Mouse (Mus musculus) heart, embryonic 12.5 days (tissue): ENCODE results near the gene Pacs2. TPM values are rescaled to one million over a fixed set of nuclear protein-coding genes. Genes with fewer than 3 reads are reported as not detected.
A peak's percentile ranks its signal among the peaks of the same experiment; 100 is the strongest.

ENCODE experiments used
- ATAC-seq: fragments of 200-750 bp; cut with Nextera tagmentation; 2 replicates; pipeline ENCODE4 v1.8.0; 2017; ENCODE audit warnings: moderate TSS enrichment, moderate library complexity; ENCODE audit not compliant: insufficient number of reproducible peaks, low FRiP score
- H3K27ac ChIP-seq: fragments of 300-500 bp; sonication (generic); 2 replicates; pipeline ENCODE4 v1.5.1; 2016; ENCODE audit warnings: mild to moderate bottlenecking, moderate library complexity; ENCODE audit not compliant: poor library complexity, severe bottlenecking
- H3K27me3 ChIP-seq: fragments of 300-500 bp; sonication (generic); replicated peaks from 2 replicates; pipeline ENCODE4 v1.6.1; 2016; ENCODE audit warnings: mild to moderate bottlenecking, moderate library complexity
- H3K36me3 ChIP-seq: fragments of 300-500 bp; sonication (generic); 2 replicates; pipeline ENCODE4 v1.6.1; 2016; ENCODE audit warnings: mild to moderate bottlenecking, moderate library complexity
- H3K4me1 ChIP-seq: fragments of 300-500 bp; sonication (generic); replicated peaks from 2 replicates; pipeline ENCODE4 v1.6.1; 2016; ENCODE audit warnings: mild to moderate bottlenecking
- H3K4me2 ChIP-seq: fragments of 300-500 bp; sonication (generic); 2 replicates; pipeline ENCODE4 v1.6.1; 2016; ENCODE audit warnings: mild to moderate bottlenecking, moderate library complexity
- H3K4me3 ChIP-seq: fragments of 300-500 bp; sonication (generic); 2 replicates; pipeline ENCODE4 v1.5.1; 2016; ENCODE audit warnings: mild to moderate bottlenecking
- H3K9ac ChIP-seq: fragments of 300-500 bp; sonication (generic); 2 replicates; pipeline ENCODE4 v1.6.1; 2016; ENCODE audit warnings: mild to moderate bottlenecking, moderate library complexity
- H3K9me3 ChIP-seq: fragments of 300-500 bp; sonication (generic); replicated peaks from 2 replicates; pipeline ENCODE4 v1.6.1; 2016; ENCODE audit warnings: mild to moderate bottlenecking, moderate library complexity
- WGBS: fragments of 180-500 bp; shearing (Covaris S2); methylation state at CpG from one replicate; pipeline ENCODE4 v1.1.7; 2016; 5-methylcytosine and 5-hydroxymethylcytosine counted together
- polyA plus RNA-seq: library from polyadenylated mRNA; unstranded; fragments of >200 nt; fragmentation: Nextera tagmentation; extraction: Ambion mirVana; gene quantifications from 2 replicates; pipeline ENCODE4 v1.2.1, GENCODE M21; 2016

Gene Pacs2
- polyA plus RNA-seq, 1 experiment from 2014 or later, result 10.5 TPM

GRCm38 (mm10) chr12:113046861-113047260 lies 32.6 kb downstream of the Pacs2 start:
- peaks cover 22% of the 10 kb centered on the region for H3K4me1 ChIP-seq
- H3K27ac ChIP-seq, result no peak overlapping the region
- H3K36me3 ChIP-seq, result peaks cover 48% of the 10 kb centered on the region
- H3K27me3 ChIP-seq, result no peaks in the 10 kb centered on the region
- H3K9ac ChIP-seq, result no peak overlapping the region
- no peak for ATAC-seq
- no peak overlapping the region for H3K4me3 ChIP-seq
- H3K4me2 ChIP-seq, result no peak overlapping the region
- WGBS, result 84% methylated on average over 15 of the region's 15 CpGs
- H3K9me3 ChIP-seq, result no peaks in the 10 kb centered on the region

GRCm38 (mm10) chr12:113048103-113048502 lies 33.8 kb downstream of the Pacs2 start:
- no peak for ATAC-seq
- Histone ChIP-seq H3K27me3 (no peaks in the 10 kb centered on the region), H3K9me3 (no peaks in the 10 kb centered on the region), H3K4me2 (no peak overlapping the region), H3K4me3 (no peak overlapping the region), H3K27ac (no peak overlapping the region), H3K9ac (no peak overlapping the region), H3K36me3 (peaks cover 55% of the 10 kb centered on the region), H3K4me1 (peaks cover 27% of the 10 kb centered on the region)
- 90% methylated on average over 5 of the region's 5 CpGs for WGBS

GRCm38 (mm10) chr12:113049836-113050235 lies 35.5 kb downstream of the Pacs2 start:
- ATAC-seq, result no peak
- Histone ChIP-seq H3K9me3 (no peaks in the 10 kb centered on the region), H3K27me3 (no peaks in the 10 kb centered on the region), H3K4me1 (peaks cover 27% of the 10 kb centered on the region), H3K9ac (no peak overlapping the region), H3K4me3 (no peak overlapping the region), H3K4me2 (no peak overlapping the region), H3K36me3 (peaks cover 60% of the 10 kb centered on the region), H3K27ac (no peak overlapping the region)
- WGBS, result 86% methylated on average over 9 of the region's 9 CpGs

GRCm38 (mm10) chr12:113050671-113051070 lies 36.4 kb downstream of the Pacs2 start:
- ATAC-seq, result no peak
- Histone ChIP-seq H3K36me3 (peaks cover 58% of the 10 kb centered on the region), H3K27me3 (no peaks in the 10 kb centered on the region), H3K4me3 (no peak overlapping the region), H3K9ac (peak overlapping the region; percentile 38; the same call in 1 of the 2 replicates), H3K27ac (no peak overlapping the region), H3K4me2 (no peak overlapping the region), H3K9me3 (no peaks in the 10 kb centered on the region), H3K4me1 (peaks cover 27% of the 10 kb centered on the region)
- WGBS, result 82% methylated on average over 12 of the region's 12 CpGs

- 30% methylated on average over 9 of the region's 9 CpGs for WGBS
- Histone ChIP-seq H3K4me1 (peaks cover 30% of the 10 kb centered on the region), H3K9me3 (no peaks in the 10 kb centered on the region), H3K4me3 (no peak overlapping the region), H3K4me2 (0 out of 2 replicates have a peak overlapping the region, but pooled peaks have one; percentile 7), H3K36me3 (peaks cover 55% of the 10 kb centered on the region), H3K27ac (peak overlapping the region; percentile 65), H3K9ac (peak overlapping the region; percentile 38), H3K27me3 (no peaks in the 10 kb centered on the region)
- ATAC-seq, result peak; percentile 52; the same call in 1 of the 2 replicates
Measured at GRCm38 (mm10) chr12:113051628-113052403, 37.5 kb downstream of the Pacs2 start.

- no peak overlapping the region for H3K4me3 ChIP-seq
- H3K9ac ChIP-seq, result no peak overlapping the region
- no peak overlapping the region for H3K27ac ChIP-seq
- peaks cover 74% of the 10 kb centered on the region for H3K36me3 ChIP-seq
- no peak for ATAC-seq
- H3K27me3 ChIP-seq, result no peaks in the 10 kb centered on the region
- H3K4me2 ChIP-seq, result no peak overlapping the region
- 0 out of 2 replicates have a peak, but pooled peaks cover 4% of the 10 kb centered on the region for H3K9me3 ChIP-seq
- H3K4me1 ChIP-seq, result peaks cover 16% of the 10 kb centered on the region
- 58% methylated on average over 8 of the region's 8 CpGs for WGBS
Measured at GRCm38 (mm10) chr12:113056089-113056488, 41.8 kb downstream of the Pacs2 start.

- peaks cover 81% of the 10 kb centered on the region for H3K36me3 ChIP-seq
- no peak overlapping the region for H3K9ac ChIP-seq
- 83% methylated on average over 5 of the region's 5 CpGs for WGBS
- H3K27ac ChIP-seq, result no peak overlapping the region
- H3K27me3 ChIP-seq, result no peaks in the 10 kb centered on the region
- H3K4me1 ChIP-seq, result 0 out of 2 replicates have a peak, but pooled peaks cover 3% of the 10 kb centered on the region
- no peak for ATAC-seq
- no peak overlapping the region for H3K4me2 ChIP-seq
- H3K4me3 ChIP-seq, result no peak overlapping the region
- 0 out of 2 replicates have a peak, but pooled peaks cover 4% of the 10 kb centered on the region for H3K9me3 ChIP-seq
Measured at GRCm38 (mm10) chr12:113060178-113060577, 45.9 kb downstream of the Pacs2 start.

GRCm38 (mm10) chr12:113061606-113062005 lies 47.3 kb downstream of the Pacs2 start:
- H3K9ac ChIP-seq, result no peak overlapping the region
- H3K36me3 ChIP-seq, result peaks cover 86% of the 10 kb centered on the region
- H3K4me2 ChIP-seq, result no peak overlapping the region
- no peaks in the 10 kb centered on the region for H3K4me1 ChIP-seq
- ATAC-seq, result no peak
- 73% methylated on average over 9 of the region's 9 CpGs for WGBS
- 0 out of 2 replicates have a peak, but pooled peaks cover 4% of the 10 kb centered on the region for H3K9me3 ChIP-seq
- no peak overlapping the region for H3K4me3 ChIP-seq
- no peaks in the 10 kb centered on the region for H3K27me3 ChIP-seq
- no peak overlapping the region for H3K27ac ChIP-seq

GRCm38 (mm10) chr12:113062201-113062600 lies 47.9 kb downstream of the Pacs2 start:
- no peak overlapping the region for H3K4me3 ChIP-seq
- H3K9ac ChIP-seq, result no peak overlapping the region
- H3K9me3 ChIP-seq, result 0 out of 2 replicates have a peak, but pooled peaks cover 4% of the 10 kb centered on the region
- peaks cover 86% of the 10 kb centered on the region for H3K36me3 ChIP-seq
- H3K27me3 ChIP-seq, result no peaks in the 10 kb centered on the region
- no peaks in the 10 kb centered on the region for H3K4me1 ChIP-seq
- H3K4me2 ChIP-seq, result no peak overlapping the region
- H3K27ac ChIP-seq, result no peak overlapping the region
- WGBS, result 80% methylated on average over 10 of the region's 10 CpGs
- ATAC-seq, result no peak

GRCm38 (mm10) chr12:113063700-113064099 lies 49.4 kb downstream of the Pacs2 start:
- H3K9me3 ChIP-seq, result no peaks in the 10 kb centered on the region
- H3K9ac ChIP-seq, result no peak overlapping the region
- ATAC-seq, result no peak
- H3K4me2 ChIP-seq, result no peak overlapping the region
- H3K36me3 ChIP-seq, result peaks cover 75% of the 10 kb centered on the region
- H3K4me1 ChIP-seq, result no peaks in the 10 kb centered on the region
- WGBS, result 94% methylated on average over 7 of the region's 7 CpGs
- H3K27ac ChIP-seq, result no peak overlapping the region
- no peaks in the 10 kb centered on the region for H3K27me3 ChIP-seq
- no peak overlapping the region for H3K4me3 ChIP-seq

- Histone ChIP-seq H3K36me3 (peaks cover 67% of the 10 kb centered on the region), H3K9me3 (no peaks in the 10 kb centered on the region), H3K9ac (no peak overlapping the region), H3K4me3 (no peak overlapping the region), H3K4me2 (no peak overlapping the region), H3K27ac (no peak overlapping the region), H3K4me1 (no peaks in the 10 kb centered on the region), H3K27me3 (no peaks in the 10 kb centered on the region)
- ATAC-seq, result no peak
- WGBS, result 86% methylated on average over 7 of the region's 7 CpGs
Measured at GRCm38 (mm10) chr12:113068002-113068401, 53.7 kb downstream of the Pacs2 start.
